Mouse (Mus musculus) liver, adult 2 months (tissue): ENCODE measurements around the gene Onecut3. TPM values are rescaled to one million over a fixed set of nuclear protein-coding genes. Genes with fewer than 3 reads are reported as not detected.

Experiments
- DNase-seq: peaks from one replicate; pipeline ENCODE4 v3.0.0-alpha.2; 2011; ENCODE audit warnings: low read depth, low spot score; ENCODE audit errors: extremely low read depth
- H3K27ac ChIP-seq: fragments of 200-500 bp; replicated peaks from 2 replicates; pipeline ENCODE4 v1.5.1; 2012; ENCODE audit warnings: low read depth, mild to moderate bottlenecking, control low read depth, inconsistent platforms, low read length; ENCODE audit not compliant: insufficient read depth
- H3K27me3 ChIP-seq: fragments of 200-500 bp; 2 replicates; pipeline ENCODE4 v1.6.1; 2012; ENCODE audit warnings: mild to moderate bottlenecking, moderate library complexity, low read length, inconsistent platforms; ENCODE audit not compliant: control insufficient read depth, insufficient read depth
- H3K36me3 ChIP-seq: fragments of 200-500 bp; 2 replicates; pipeline ENCODE4 v1.6.1; 2012; ENCODE audit warnings: low read length, inconsistent platforms; ENCODE audit not compliant: control insufficient read depth, insufficient read depth
- H3K4me1 ChIP-seq: fragments of 200-500 bp; 2 replicates; pipeline ENCODE4 v1.6.1; 2011; ENCODE audit warnings: low read length; ENCODE audit not compliant: control insufficient read depth, insufficient read depth
- H3K4me3 ChIP-seq: fragments of 200-500 bp; 2 replicates; pipeline ENCODE4 v1.5.1; 2011; ENCODE audit warnings: low read depth, mild to moderate bottlenecking, control low read depth, low read length, moderate library complexity; ENCODE audit not compliant: insufficient read depth
- H3K79me2 ChIP-seq: fragments of 200-500 bp; 2 replicates; pipeline ENCODE4 v1.6.1; 2012; ENCODE audit warnings: inconsistent platforms, mild to moderate bottlenecking, low read length, moderate library complexity; ENCODE audit not compliant: control insufficient read depth, insufficient read depth
- H3K9ac ChIP-seq: fragments of 200-500 bp; 2 replicates; pipeline ENCODE4 v1.6.1; 2012; ENCODE audit warnings: low read depth, mild to moderate bottlenecking, control low read depth, inconsistent platforms, low read length
- CTCF ChIP-seq: fragments of 200-500 bp; IDR thresholded peaks from 2 replicates; pipeline ENCODE4 v1.5.1; 2011; ENCODE audit warnings: low read depth, low read length, control low read depth
- POLR2A ChIP-seq: fragments of 200-500 bp; IDR thresholded peaks from 2 replicates; pipeline ENCODE4 v1.6.1; 2011; ENCODE audit warnings: low read length, control low read depth; ENCODE audit not compliant: insufficient read depth; ENCODE audit errors: extremely low read depth
- WGBS: fragments of 180-500 bp; shearing (Covaris S2); methylation state at CpG from one replicate; pipeline ENCODE4 v1.1.7; 2018; 5-methylcytosine and 5-hydroxymethylcytosine counted together
- polyA plus RNA-seq: library from polyadenylated mRNA; depleted of rRNA; stranded (reverse); fragments of >200 nt; gene quantifications from 2 replicates; pipeline ENCODE4 v1.2.3, GENCODE M21; 2012
- total RNA-seq: library from RNA; depleted of rRNA; stranded (reverse); fragments of >200 nt; gene quantifications from 2 replicates; pipeline ENCODE4 v1.2.3, GENCODE M21; 2014

Onecut3 gene
- total and polyA plus RNA-seq, 2 experiments: not detected

- no peaks in the 10 kb centered on the region for H3K36me3 ChIP-seq
- TF ChIP-seq POLR2A (no peak), CTCF (no peak)
- no peak overlapping the region for H3K27ac ChIP-seq
- DNase-seq: peak; percentile 56
- no peak overlapping the region for H3K9ac ChIP-seq
- H3K4me1 ChIP-seq: no peaks in the 10 kb centered on the region
- H3K79me2 ChIP-seq: no peaks in the 10 kb centered on the region
- H3K4me3 ChIP-seq: no peak overlapping the region
- H3K27me3 ChIP-seq: no peaks in the 10 kb centered on the region; the same call in 1 of the 2 replicates
- WGBS: 68% methylated on average over 5 of the region's 5 CpGs
Measured at GRCm38 (mm10) chr10:80465066-80465465, 29.6 kb upstream of the Onecut3 start.

GRCm38 (mm10) chr10:80475290-80475959 is 19.2 kb upstream of the Onecut3 start:
- WGBS: 2% methylated on average over 58 of the region's 58 CpGs
- no peak for TF ChIP-seq CTCF
- 0 out of 2 replicates have a peak, but pooled peaks have one; percentile 13 for TF ChIP-seq POLR2A
- Histone ChIP-seq H3K4me3 (peak overlapping the region; percentile 70), H3K9ac (peak overlapping the region; percentile 23; the same call in 1 of the 2 replicates), H3K4me1 (no peaks in the 10 kb centered on the region), H3K27ac (no peak overlapping the region; the same call in 1 of the 2 replicates), H3K27me3 (peaks cover 5% of the 10 kb centered on the region; the same call in 1 of the 2 replicates), H3K36me3 (no peaks in the 10 kb centered on the region), H3K79me2 (no peaks in the 10 kb centered on the region)
- peak; percentile 59 for DNase-seq

GRCm38 (mm10) chr10:80478531-80478930 is 16.1 kb upstream of the Onecut3 start:
- H3K9ac ChIP-seq: no peak overlapping the region

GRCm38 (mm10) chr10:80481002-80481401 is 13.6 kb upstream of the Onecut3 start:
- Histone ChIP-seq H3K27ac (no peak overlapping the region), H3K4me3 (no peak overlapping the region)
- DNase-seq: no peak

More at GRCm38 (mm10) chr10:80478531-80478930, 16.1 kb upstream of the Onecut3 start:
- Histone ChIP-seq H3K36me3 (no peaks in the 10 kb centered on the region), H3K4me3 (no peak overlapping the region), H3K27ac (no peak overlapping the region), H3K4me1 (no peaks in the 10 kb centered on the region), H3K79me2 (no peaks in the 10 kb centered on the region), H3K27me3 (0 out of 2 replicates have a peak, but pooled peaks cover 2% of the 10 kb centered on the region)
- no peak for DNase-seq
- WGBS: 89% methylated on average over 5 of the region's 5 CpGs
- TF ChIP-seq CTCF (no peak), POLR2A (no peak)

GRCm38 (mm10) chr10:80486862-80487379 is 7.7 kb upstream of the Onecut3 start:
- 76% methylated on average over 7 of the region's 7 CpGs for WGBS
- Histone ChIP-seq H3K36me3 (no peaks in the 10 kb centered on the region), H3K27ac (no peak overlapping the region), H3K79me2 (no peaks in the 10 kb centered on the region), H3K4me1 (no peaks in the 10 kb centered on the region), H3K27me3 (peaks cover 29% of the 10 kb centered on the region), H3K9ac (no peak overlapping the region), H3K4me3 (no peak overlapping the region)
- DNase-seq: no peak
- TF ChIP-seq POLR2A: no peak
- TF ChIP-seq CTCF: peak; percentile 70

More at GRCm38 (mm10) chr10:80481002-80481401, 13.6 kb upstream of the Onecut3 start:
- H3K4me1 ChIP-seq: no peaks in the 10 kb centered on the region
- H3K36me3 ChIP-seq: no peaks in the 10 kb centered on the region
- TF ChIP-seq POLR2A (no peak), CTCF (no peak)
- 0 out of 2 replicates have a peak, but pooled peaks cover 2% of the 10 kb centered on the region for H3K27me3 ChIP-seq
- H3K9ac ChIP-seq: no peak overlapping the region
- 51% methylated on average over 5 of the region's 5 CpGs for WGBS
- H3K79me2 ChIP-seq: no peaks in the 10 kb centered on the region

GRCm38 (mm10) chr10:80490051-80490450 is 4.6 kb upstream of the Onecut3 start:
- peak; percentile 13 for DNase-seq
- Histone ChIP-seq H3K9ac (no peak overlapping the region), H3K27ac (no peak overlapping the region), H3K27me3 (peaks cover 36% of the 10 kb centered on the region), H3K79me2 (no peaks in the 10 kb centered on the region), H3K4me3 (no peak overlapping the region), H3K36me3 (no peaks in the 10 kb centered on the region), H3K4me1 (no peaks in the 10 kb centered on the region)
- 5% methylated on average over 22 of the region's 22 CpGs for WGBS
- TF ChIP-seq CTCF: no peak
- TF ChIP-seq POLR2A: no peak
